Mouse (Mus musculus) kidney, adult 2 months (tissue): ENCODE data around the gene Anapc1. TPM values are rescaled to one million over a fixed set of nuclear protein-coding genes. Genes with fewer than 3 reads are reported as not detected.

Source experiments
- DNase-seq: peaks from one replicate; pipeline ENCODE4 v3.0.0; 2021
- H3K27ac ChIP-seq: fragments of 200-500 bp; 2 replicates; pipeline ENCODE4 v1.5.1; 2012; ENCODE audit warnings: low read depth, low read length, control low read depth, inconsistent platforms; ENCODE audit not compliant: insufficient read depth
- H3K27me3 ChIP-seq: fragments of 200-500 bp; replicated peaks from 2 replicates; pipeline ENCODE4 v1.6.1; 2012; ENCODE audit warnings: mild to moderate bottlenecking, moderate library complexity, low read length, inconsistent platforms; ENCODE audit not compliant: control insufficient read depth, insufficient read depth
- H3K36me3 ChIP-seq: fragments of 200-500 bp; 2 replicates; pipeline ENCODE4 v1.6.1; 2012; ENCODE audit warnings: mild to moderate bottlenecking, moderate library complexity, low read length, inconsistent platforms; ENCODE audit not compliant: control insufficient read depth, insufficient read depth
- H3K4me1 ChIP-seq: fragments of 200-500 bp; 2 replicates; pipeline ENCODE4 v1.6.1; 2011; ENCODE audit warnings: low read length; ENCODE audit not compliant: control insufficient read depth, insufficient read depth
- H3K4me3 ChIP-seq: fragments of 200-500 bp; 2 replicates; pipeline ENCODE4 v1.5.1; 2011; ENCODE audit warnings: mild to moderate bottlenecking, low read depth, low read length, control low read depth; ENCODE audit not compliant: insufficient read depth
- CTCF ChIP-seq: fragments of 200-500 bp; conservative IDR thresholded peaks from 2 replicates; pipeline ENCODE4 v1.5.1; 2011; ENCODE audit warnings: low read depth, mild to moderate bottlenecking, control low read depth, low read length, moderate library complexity, mixed read lengths; ENCODE audit not compliant: insufficient read depth, insufficient read length
- POLR2A ChIP-seq: fragments of 200-500 bp; IDR thresholded peaks from one replicate; pipeline ENCODE4 v1.6.1; 2011; ENCODE audit warnings: low read depth, low read length, control low read depth
- WGBS: fragments of 180-500 bp; shearing (Covaris S2); methylation state at CpG from one replicate; pipeline ENCODE4 v1.1.7; 2018; 5-methylcytosine and 5-hydroxymethylcytosine counted together
- polyA plus RNA-seq: library from polyadenylated mRNA; depleted of rRNA; stranded (reverse); fragments of >200 nt; gene quantifications from 2 replicates; pipeline ENCODE4 v1.2.3, GENCODE M21; 2012; rRNA removed

The Anapc1 gene
- polyA plus RNA-seq, 1 experiment: 32.2 TPM

DNA sequence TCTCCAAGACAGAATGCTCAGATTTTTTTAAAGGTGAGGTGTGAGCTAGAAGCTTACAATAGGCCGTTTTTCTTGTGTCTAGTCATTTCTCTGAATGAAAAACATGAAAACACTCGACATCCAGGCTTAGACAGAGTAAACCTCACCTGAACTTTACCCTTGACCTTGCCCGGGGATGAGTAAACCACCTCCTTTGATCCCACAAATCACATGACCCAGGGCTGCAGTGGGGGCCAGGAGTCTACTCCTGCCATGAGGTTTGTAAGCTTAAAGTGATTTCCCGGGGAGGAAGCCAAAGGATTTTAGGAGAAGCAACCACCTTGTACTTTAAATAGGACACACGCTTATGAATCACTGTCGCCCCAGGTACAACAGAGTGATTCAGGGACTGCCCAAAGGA lies 119.2 kb downstream of the Anapc1 start:
- no peaks in the 10 kb centered on the region for H3K4me1 ChIP-seq
- no peak for TF ChIP-seq CTCF
- TF ChIP-seq POLR2A: no peak
- H3K36me3 ChIP-seq: no peaks in the 10 kb centered on the region
- no peaks in the 10 kb centered on the region for H3K27me3 ChIP-seq
- H3K4me3 ChIP-seq: no peak overlapping the region
- H3K27ac ChIP-seq: no peak overlapping the region
- peak; percentile 38 for DNase-seq
- 61% methylated on average over 6 of the region's 6 CpGs for WGBS

DNA sequence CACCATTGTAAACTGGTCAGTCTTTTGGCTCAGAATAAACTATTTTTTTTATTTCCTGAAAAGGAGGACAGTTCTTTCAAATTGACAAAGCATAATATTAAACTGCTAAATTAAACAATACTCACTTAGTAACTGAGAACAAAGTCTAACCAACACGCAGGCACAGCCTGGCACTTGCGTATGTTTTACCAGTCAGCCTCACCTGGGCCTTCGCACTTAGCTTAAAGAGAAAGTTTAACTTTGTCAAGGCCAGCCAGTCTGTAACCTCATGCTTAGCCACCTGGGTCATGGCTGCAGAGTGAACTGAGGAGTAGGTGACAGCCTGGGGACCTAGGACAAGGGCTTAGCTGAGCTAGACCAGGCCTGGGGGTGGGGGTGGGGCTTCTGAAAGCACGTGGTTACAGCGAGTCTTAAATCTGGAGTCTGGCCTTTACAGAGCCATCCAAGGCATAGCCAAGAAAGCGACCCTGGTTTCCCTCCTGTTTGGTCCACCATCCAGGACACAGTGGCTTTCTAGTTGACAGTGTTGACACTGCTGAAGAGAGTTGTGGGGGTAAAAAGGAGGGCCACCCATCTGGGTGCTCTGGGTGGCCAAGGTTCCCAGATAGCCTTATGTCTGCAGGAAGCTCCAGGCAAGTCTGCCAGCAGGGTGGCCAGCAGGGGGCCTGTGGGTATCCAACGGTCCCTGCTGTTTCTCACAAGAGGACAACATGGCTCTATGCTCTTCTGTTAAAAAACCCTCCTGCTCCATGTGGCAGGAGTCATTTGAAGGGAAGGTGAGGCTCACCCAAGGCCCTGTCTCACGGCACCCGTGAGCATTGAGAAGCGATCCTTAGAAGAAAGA lies 120.7 kb downstream of the Anapc1 start:
- no peaks in the 10 kb centered on the region for H3K36me3 ChIP-seq
- H3K27ac ChIP-seq: no peak overlapping the region
- WGBS: 62% methylated on average over 10 of the region's 10 CpGs
- TF ChIP-seq POLR2A: no peak
- peak; percentile 34; the same call in 1 of the 2 replicates for TF ChIP-seq CTCF
- H3K4me3 ChIP-seq: no peak overlapping the region
- DNase-seq: peak; percentile 29
- no peaks in the 10 kb centered on the region for H3K27me3 ChIP-seq
- no peaks in the 10 kb centered on the region for H3K4me1 ChIP-seq

DNA sequence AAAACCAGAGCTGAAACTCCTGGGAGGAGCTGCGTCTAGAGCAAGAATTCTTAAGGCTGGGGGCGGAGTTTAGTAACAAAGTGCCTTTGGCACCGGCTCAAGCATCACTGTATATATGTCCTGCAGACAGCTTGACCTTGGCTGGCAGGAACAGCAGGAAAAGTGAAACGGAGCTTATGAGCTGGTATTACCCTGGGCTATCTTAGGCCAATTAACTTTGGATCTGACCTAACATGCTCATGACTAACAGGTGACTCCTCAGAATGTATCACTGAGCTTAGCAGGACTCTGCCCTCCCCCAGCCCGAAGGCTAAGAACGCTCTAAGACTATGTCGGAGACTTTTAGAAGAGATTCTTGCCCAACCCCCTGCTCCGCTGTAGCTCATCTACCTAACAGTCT lies 121.3 kb downstream of the Anapc1 start:
- no peaks in the 10 kb centered on the region for H3K27me3 ChIP-seq
- H3K4me3 ChIP-seq: no peak overlapping the region
- H3K4me1 ChIP-seq: no peaks in the 10 kb centered on the region
- no peaks in the 10 kb centered on the region for H3K36me3 ChIP-seq
- H3K27ac ChIP-seq: no peak overlapping the region
- WGBS: 44% methylated on average over 8 of the region's 8 CpGs
- TF ChIP-seq CTCF (no peak), POLR2A (no peak)
- peak; percentile 5 for DNase-seq

DNA sequence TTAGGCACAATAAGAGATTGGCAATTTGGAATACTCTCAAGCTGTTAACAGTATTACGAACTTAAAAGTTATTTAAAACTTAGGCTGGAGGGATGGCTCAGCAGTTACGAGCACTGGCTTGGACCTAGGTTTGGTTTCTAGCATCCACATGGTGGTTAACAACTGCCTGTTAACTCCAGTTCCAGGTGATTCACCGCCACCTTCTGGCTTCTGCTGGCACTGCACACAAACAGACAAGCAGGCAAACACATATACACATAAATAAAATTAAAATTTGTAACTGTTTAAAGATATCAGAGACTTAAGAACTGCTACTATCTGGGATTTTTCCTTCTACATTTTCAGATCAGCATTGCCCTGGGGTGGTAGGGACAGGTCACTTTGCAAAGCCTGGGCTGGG lies 123.0 kb downstream of the Anapc1 start:
- Histone ChIP-seq H3K27ac (no peak overlapping the region), H3K4me1 (no peaks in the 10 kb centered on the region), H3K4me3 (no peak overlapping the region), H3K27me3 (no peaks in the 10 kb centered on the region), H3K36me3 (no peaks in the 10 kb centered on the region)
- TF ChIP-seq POLR2A (no peak), CTCF (peak; percentile 26; the same call in 1 of the 2 replicates)
- DNase-seq: no peak
- WGBS: 90% methylated on average over 3 of the region's 3 CpGs

Other genes starting within 250 kb of the Anapc1 start
- not detected in 2 replicates for gene Spdye4c, start 96.2 kb downstream of the Anapc1 start, polyA plus RNA-seq
- 12.4 and 13.3 TPM in 2 replicates for gene Mertk, start 11.6 kb upstream of the Anapc1 start, polyA plus RNA-seq
- gene Tmem87b, start 130.7 kb upstream of the Anapc1 start, polyA plus RNA-seq: 13.8 and 14.1 TPM in 2 replicates
- gene Fbln7, start 175.6 kb upstream of the Anapc1 start, polyA plus RNA-seq: 15.5 and 17.0 TPM in 2 replicates